Mouse (Mus musculus) heart, embryonic 14.5 days (tissue): ENCODE measurements around the gene Onecut3. TPM values are rescaled to one million over a fixed set of nuclear protein-coding genes. Genes with fewer than 3 reads are reported as not detected.
A peak's percentile ranks its signal among the peaks of the same experiment; 100 is the strongest.

Experiments used
- ATAC-seq: fragments of 200-750 bp; cut with Nextera tagmentation; 2 replicates; pipeline ENCODE4 v1.8.0; 2017; ENCODE audit warnings: low read depth, moderate TSS enrichment; ENCODE audit not compliant: insufficient number of reproducible peaks, insufficient read depth, low FRiP score
- H3K27ac ChIP-seq, 2 experiments: fragments of 200-500 bp in 1 of 2; fragments of 300-500 bp in 1 of 2; sonication (generic) in 1 of 2; replicated peaks in 1 of 2; 2 replicates each; pipeline ENCODE4 v1.5.1; 2012 to 2014; ENCODE audit warnings: low read depth in 2 of 2, low read length in 2 of 2, control low read depth in 1 of 2, mild to moderate bottlenecking in 1 of 2, mixed read lengths in 1 of 2; ENCODE audit not compliant: control insufficient read depth in 1 of 2, insufficient read depth in 1 of 2
- H3K27me3 ChIP-seq: fragments of 300-500 bp; sonication (generic); 2 replicates; pipeline ENCODE4 v1.6.1; 2014; ENCODE audit warnings: mild to moderate bottlenecking, low read length, control low read depth; ENCODE audit not compliant: control insufficient read depth, insufficient read depth
- H3K36me3 ChIP-seq: fragments of 300-500 bp; sonication (generic); 2 replicates; pipeline ENCODE4 v1.6.1; 2014; ENCODE audit warnings: mild to moderate bottlenecking, control low read depth, low read length, mixed read lengths; ENCODE audit not compliant: control insufficient read depth, insufficient read depth
- H3K4me1 ChIP-seq, 2 experiments: fragments of 200-500 bp in 1 of 2; fragments of 300-500 bp in 1 of 2; sonication (generic) in 1 of 2; 2 replicates each; pipeline ENCODE4 v1.6.1; 2012 to 2014; ENCODE audit warnings: low read length in 2 of 2, control low read depth in 1 of 2, mixed read lengths in 1 of 2; ENCODE audit not compliant: control insufficient read depth in 2 of 2, insufficient read depth in 2 of 2
- H3K4me2 ChIP-seq: fragments of 300-500 bp; sonication (generic); 2 replicates; pipeline ENCODE4 v1.6.1; 2014; ENCODE audit warnings: mild to moderate bottlenecking, low read length
- H3K4me3 ChIP-seq, 2 experiments: fragments of 200-500 bp in 1 of 2; fragments of 300-500 bp in 1 of 2; sonication (generic) in 1 of 2; 2 replicates each; pipeline ENCODE4 v1.5.1; 2012 to 2014; ENCODE audit warnings: low read length in 2 of 2, mild to moderate bottlenecking in 2 of 2, control low read depth in 1 of 2, low read depth in 1 of 2, moderate library complexity in 1 of 2; ENCODE audit not compliant: control insufficient read depth in 1 of 2, insufficient read depth in 1 of 2
- H3K9ac ChIP-seq: fragments of 300-500 bp; sonication (generic); 2 replicates; pipeline ENCODE4 v1.6.1; 2014; ENCODE audit warnings: mild to moderate bottlenecking, low read length
- H3K9me3 ChIP-seq: fragments of 300-500 bp; sonication (generic); 2 replicates; pipeline ENCODE4 v1.6.1; 2016; ENCODE audit warnings: low read length, control low read depth; ENCODE audit not compliant: control insufficient read depth
- WGBS: fragments of 180-500 bp; shearing (Covaris S2); extraction: QIAGEN DNeasy Blood & Tissue Kit; methylation state at CpG from one replicate; pipeline ENCODE4 v1.1.7; 2014; 5-methylcytosine and 5-hydroxymethylcytosine counted together
- polyA plus RNA-seq: library from polyadenylated mRNA; unstranded; fragments of >200 nt; fragmentation: Nextera tagmentation; extraction: Ambion mirVana; gene quantifications from 2 replicates; pipeline ENCODE4 v1.2.1, GENCODE M21; 2014

The Onecut3 gene
- polyA plus RNA-seq, 1 experiment from 2014 or later, result not detected

- ATAC-seq, result no peak
- Histone ChIP-seq H3K27me3 (no peaks in the 10 kb centered on the region), H3K4me2 (no peak overlapping the region), H3K9me3 (no peaks in the 10 kb centered on the region), H3K27ac (no peak overlapping the region), H3K36me3 (peaks cover 60% of the 10 kb centered on the region), H3K4me1 (peaks cover 11 to 13% of the 10 kb centered on the region in 2 experiments), H3K9ac (no peak overlapping the region), H3K4me3 (no peak overlapping the region)
- 88% methylated on average over 21 of the region's 21 CpGs for WGBS
Observed at GRCm38 (mm10) chr10:80549279-80549678, 54.6 kb downstream of the Onecut3 start.

GRCm38 (mm10) chr10:80552364-80552763 lies 57.7 kb downstream of the Onecut3 start:
- Histone ChIP-seq H3K27me3 (no peaks in the 10 kb centered on the region), H3K4me3 (no peak overlapping the region), H3K27ac (no peak overlapping the region), H3K4me2 (no peak overlapping the region), H3K9ac (no peak overlapping the region), H3K4me1 (peaks cover 15 to 21% of the 10 kb centered on the region in 2 experiments), H3K9me3 (no peaks in the 10 kb centered on the region), H3K36me3 (peaks cover 29% of the 10 kb centered on the region)
- 68% methylated on average over 9 of the region's 9 CpGs for WGBS
- no peak for ATAC-seq

- Histone ChIP-seq H3K9me3 (no peaks in the 10 kb centered on the region), H3K4me2 (no peak overlapping the region), H3K9ac (peak overlapping the region; percentile 44), H3K27ac (no peak overlapping the region; a peak in 1 of 4 replicates), H3K27me3 (no peaks in the 10 kb centered on the region), H3K36me3 (peaks cover 17% of the 10 kb centered on the region), H3K4me3 (no peak overlapping the region), H3K4me1 (peaks cover 21 to 33% of the 10 kb centered on the region in 2 experiments)
- WGBS, result 43% methylated on average over 8 of the region's 8 CpGs
- no peak for ATAC-seq
Observed at GRCm38 (mm10) chr10:80553575-80553974, 58.9 kb downstream of the Onecut3 start.

GRCm38 (mm10) chr10:80553997-80554396 lies 59.4 kb downstream of the Onecut3 start:
- Histone ChIP-seq H3K27me3 (no peaks in the 10 kb centered on the region), H3K27ac (no peak overlapping the region; a peak in 1 of 4 replicates), H3K4me3 (no peak overlapping the region), H3K9ac (peak overlapping the region; percentile 44), H3K36me3 (peaks cover 17% of the 10 kb centered on the region), H3K4me1 (peaks cover 21 to 33% of the 10 kb centered on the region in 2 experiments), H3K9me3 (no peaks in the 10 kb centered on the region), H3K4me2 (no peak overlapping the region)
- 50% methylated on average over 6 of the region's 6 CpGs for WGBS
- ATAC-seq, result no peak

- Histone ChIP-seq H3K9ac (peak overlapping the region; percentile 51; the same call in 1 of the 2 replicates), H3K9me3 (no peaks in the 10 kb centered on the region), H3K4me2 (no peak overlapping the region), H3K36me3 (no peaks in the 10 kb centered on the region), H3K4me3 (no peak overlapping the region), H3K4me1 (peaks cover 25 to 52% of the 10 kb centered on the region in 2 experiments), H3K27me3 (no peaks in the 10 kb centered on the region), H3K27ac (0 out of 4 replicates have a peak overlapping the region, but pooled peaks of 1 of the 2 experiments have one; percentile 19)
- WGBS, result 24% methylated on average over 5 of the region's 5 CpGs
- ATAC-seq, result no peak
Observed at GRCm38 (mm10) chr10:80557346-80557965, 62.8 kb downstream of the Onecut3 start.

GRCm38 (mm10) chr10:80559431-80559830 lies 64.8 kb downstream of the Onecut3 start:
- Histone ChIP-seq H3K27me3 (no peaks in the 10 kb centered on the region), H3K36me3 (no peaks in the 10 kb centered on the region), H3K4me2 (no peak overlapping the region), H3K27ac (no peak overlapping the region), H3K4me1 (peaks cover 10 to 39% of the 10 kb centered on the region in 2 experiments), H3K9ac (no peak overlapping the region), H3K9me3 (no peaks in the 10 kb centered on the region), H3K4me3 (no peak overlapping the region)
- ATAC-seq, result no peak
- WGBS, result 92% methylated on average over 7 of the region's 7 CpGs

GRCm38 (mm10) chr10:80560621-80561020 lies 66.0 kb downstream of the Onecut3 start:
- H3K27ac ChIP-seq, result no peak overlapping the region

More at GRCm38 (mm10) chr10:80560621-80561020, 66.0 kb downstream of the Onecut3 start:
- ATAC-seq, result no peak
- Histone ChIP-seq H3K27me3 (no peaks in the 10 kb centered on the region), H3K36me3 (0 out of 2 replicates have a peak, but pooled peaks cover 2% of the 10 kb centered on the region), H3K4me2 (peak overlapping the region; percentile 75), H3K4me1 (peaks cover 10 to 35% of the 10 kb centered on the region in 2 experiments), H3K9ac (peak overlapping the region; percentile 88), H3K4me3 (peak overlapping the region; percentile 71 to 98), H3K9me3 (no peaks in the 10 kb centered on the region)
- 2% methylated on average over 13 of the region's 13 CpGs for WGBS
